Mouse (Mus musculus): ENCODE data around the gene Tas2r143.
A peak's percentile ranks its signal among the peaks of the same experiment; 100 is the strongest.

Gene Tas2r143

DNA sequence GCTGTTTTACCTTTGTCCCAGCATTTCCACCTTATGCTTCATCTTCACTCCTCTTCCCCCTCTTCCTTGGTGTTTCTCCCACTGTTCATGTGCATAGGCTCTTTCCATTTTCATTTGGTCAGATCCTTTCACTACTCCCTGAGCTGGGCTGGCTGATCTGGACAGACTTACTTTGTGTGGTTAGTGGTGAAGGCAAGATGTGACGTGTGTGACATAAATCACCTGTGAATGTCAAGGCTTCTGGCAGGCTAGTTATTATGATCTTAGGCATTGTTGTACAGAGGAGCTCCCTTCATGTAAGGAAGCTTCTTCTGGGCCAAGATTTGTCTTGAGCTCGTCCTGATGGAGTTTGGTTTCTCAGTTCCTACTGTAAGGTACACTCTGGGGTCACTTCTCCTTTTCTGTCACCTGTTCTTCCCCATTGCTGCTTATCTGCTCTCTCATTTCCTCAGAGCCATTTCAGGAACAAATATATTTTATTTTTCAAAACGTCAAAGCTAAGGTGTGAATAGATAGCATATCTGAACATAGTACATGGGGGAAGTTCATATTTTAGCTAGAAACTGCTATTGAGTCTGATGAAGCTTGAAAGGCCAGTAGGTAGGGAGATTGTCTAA, 2.9 kb upstream of the Tas2r143 start:
- DNase-seq (ENCODE audit: low read depth, low spot score), result no peak

GRCm38 (mm10) chr6:42398285-42398684, 1.8 kb upstream of the Tas2r143 start:
- no peak for DNase-seq (ENCODE audit: low read depth, low spot score)

DNA sequence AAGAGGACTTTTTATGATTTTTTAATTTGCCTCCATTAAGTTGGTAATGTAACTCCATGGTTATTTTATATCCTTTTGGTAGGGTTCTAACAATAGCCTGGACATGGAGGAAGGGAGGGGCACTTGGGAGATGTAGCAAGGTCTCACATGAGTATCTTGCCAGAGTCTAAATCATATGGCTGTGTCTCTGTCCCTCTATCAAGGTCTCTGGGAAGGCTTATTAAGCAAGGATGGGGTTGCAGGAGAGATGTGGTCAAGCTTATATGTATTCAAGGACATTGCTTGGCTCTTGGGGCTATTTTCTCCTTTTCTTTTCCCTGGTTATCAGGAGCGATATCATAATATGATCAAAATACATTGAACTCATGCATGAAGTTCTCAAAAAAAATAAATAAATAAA, 1.0 kb upstream of the Tas2r143 start:
- DNase-seq (ENCODE audit: low read depth, low spot score), result no peak

GRCm38 (mm10) chr6:42405134-42405533, 5.1 kb downstream of the Tas2r143 start, which contains the start of gene Tas2r135:
Gene Tas2r135 (plus strand): TSS chr6:42405434.
- DNase-seq (ENCODE audit: low read depth, low spot score), result no peak

- DNase-seq (ENCODE audit: low read depth, low spot score), result peak; percentile 51
Observed at GRCm38 (mm10) chr6:42419443-42419842, 19.4 kb downstream of the Tas2r143 start.

DNA sequence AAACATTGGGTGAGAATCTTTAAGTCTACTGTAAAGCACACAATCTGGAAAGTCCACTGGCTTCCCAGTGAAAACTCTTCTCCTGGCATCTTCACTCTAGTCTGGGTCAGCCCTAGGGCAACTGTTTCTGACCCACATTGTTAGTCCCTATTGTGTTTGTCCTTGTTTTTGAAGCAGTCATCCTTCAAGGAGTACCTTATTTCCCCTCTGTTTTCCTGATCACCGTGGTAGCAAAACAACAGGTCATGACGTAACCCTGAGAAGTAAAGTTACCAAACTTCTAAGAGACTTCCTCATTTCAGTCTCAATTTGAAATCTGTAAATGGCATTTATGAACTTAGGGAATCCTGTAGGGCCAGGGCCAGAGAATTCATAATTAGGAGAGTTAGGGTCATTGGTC, 21.4 kb downstream of the Tas2r143 start:
- no peak for DNase-seq (ENCODE audit: low read depth, low spot score)

DNA sequence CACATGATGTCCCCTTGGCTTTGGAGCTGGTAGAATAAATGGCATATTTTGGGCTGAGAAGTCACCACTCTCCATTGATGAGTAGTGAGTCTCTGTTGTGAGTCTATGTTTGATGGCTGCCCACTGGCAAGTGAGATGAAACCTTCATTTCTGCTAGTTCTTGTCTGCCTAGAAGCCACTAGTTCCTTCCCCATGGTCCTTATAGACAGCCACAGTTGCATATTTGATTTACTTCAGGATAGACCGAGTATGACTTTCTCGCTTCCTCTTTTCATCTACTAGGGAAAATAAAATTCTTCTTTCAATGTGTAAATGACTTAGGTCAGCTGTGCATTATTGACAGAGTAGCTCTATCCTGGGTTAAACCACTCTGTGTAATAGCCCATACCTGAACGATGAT, 24.4 kb downstream of the Tas2r143 start:
- DNase-seq (ENCODE audit: low read depth, low spot score), result no peak

GRCm38 (mm10) chr6:42426337-42426736, 26.3 kb downstream of the Tas2r143 start:
- DNase-seq (ENCODE audit: low read depth, low spot score), result peak; percentile 56

DNA sequence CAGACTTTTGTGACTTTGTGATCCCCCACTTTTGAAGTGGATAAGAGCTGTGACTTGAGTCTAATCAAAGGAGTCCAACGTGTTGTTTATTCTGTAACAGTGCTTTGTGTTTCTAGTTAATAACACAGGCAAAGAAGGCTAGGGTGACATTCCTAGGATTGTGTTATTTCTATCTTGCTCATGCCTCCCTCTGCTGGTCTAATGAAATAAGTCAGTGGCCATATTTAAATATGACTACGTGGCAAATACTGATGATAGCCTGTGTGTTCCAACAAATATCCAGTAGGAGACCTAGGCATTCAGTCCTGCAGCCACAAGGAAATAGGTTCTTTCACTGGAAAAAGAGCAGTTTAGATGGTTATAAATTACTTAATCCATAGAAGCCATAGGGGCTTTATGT, 33.5 kb downstream of the Tas2r143 start:
- DNase-seq (ENCODE audit: low read depth, low spot score), result no peak

- no peak for DNase-seq (ENCODE audit: low read depth, low spot score)
Observed at GRCm38 (mm10) chr6:42434446-42434845, 34.4 kb downstream of the Tas2r143 start, which contains the start of gene Tas2r126. Gene Tas2r126 (plus strand): TSS chr6:42434535.

- no peak for DNase-seq (ENCODE audit: low read depth, low spot score)
Observed at GRCm38 (mm10) chr6:42435490-42435889, 35.5 kb downstream of the Tas2r143 start.

- no peak for DNase-seq (ENCODE audit: low read depth, low spot score)
Observed at GRCm38 (mm10) chr6:42441395-42441794, 41.4 kb downstream of the Tas2r143 start.

- no peak for DNase-seq (ENCODE audit: low read depth, low spot score)
Observed at GRCm38 (mm10) chr6:42444491-42444890, 44.5 kb downstream of the Tas2r143 start.

DNA sequence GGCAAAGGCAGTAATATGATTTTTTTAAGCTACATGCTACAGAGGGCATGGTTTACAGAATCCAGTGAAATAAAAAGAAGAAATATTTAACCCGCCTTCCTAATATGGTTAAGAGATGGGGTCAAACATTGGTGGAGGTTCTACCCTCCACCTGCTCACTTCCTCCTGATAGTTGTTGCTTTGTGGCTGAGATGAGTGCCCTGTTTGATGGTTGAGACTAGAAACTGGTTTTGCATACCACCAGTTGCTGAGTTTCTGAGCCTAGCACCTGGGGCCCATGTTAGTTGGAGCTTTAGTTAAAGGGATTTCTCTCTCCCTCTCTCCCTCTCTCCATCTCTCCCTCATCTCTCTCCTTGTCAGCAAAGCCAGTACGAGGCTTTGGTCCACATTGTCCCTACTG, 47.3 kb downstream of the Tas2r143 start:
- DNase-seq (ENCODE audit: low read depth, low spot score), result no peak

Data from brain, adult 2 months (tissue).